In the genomic region with DNA sequence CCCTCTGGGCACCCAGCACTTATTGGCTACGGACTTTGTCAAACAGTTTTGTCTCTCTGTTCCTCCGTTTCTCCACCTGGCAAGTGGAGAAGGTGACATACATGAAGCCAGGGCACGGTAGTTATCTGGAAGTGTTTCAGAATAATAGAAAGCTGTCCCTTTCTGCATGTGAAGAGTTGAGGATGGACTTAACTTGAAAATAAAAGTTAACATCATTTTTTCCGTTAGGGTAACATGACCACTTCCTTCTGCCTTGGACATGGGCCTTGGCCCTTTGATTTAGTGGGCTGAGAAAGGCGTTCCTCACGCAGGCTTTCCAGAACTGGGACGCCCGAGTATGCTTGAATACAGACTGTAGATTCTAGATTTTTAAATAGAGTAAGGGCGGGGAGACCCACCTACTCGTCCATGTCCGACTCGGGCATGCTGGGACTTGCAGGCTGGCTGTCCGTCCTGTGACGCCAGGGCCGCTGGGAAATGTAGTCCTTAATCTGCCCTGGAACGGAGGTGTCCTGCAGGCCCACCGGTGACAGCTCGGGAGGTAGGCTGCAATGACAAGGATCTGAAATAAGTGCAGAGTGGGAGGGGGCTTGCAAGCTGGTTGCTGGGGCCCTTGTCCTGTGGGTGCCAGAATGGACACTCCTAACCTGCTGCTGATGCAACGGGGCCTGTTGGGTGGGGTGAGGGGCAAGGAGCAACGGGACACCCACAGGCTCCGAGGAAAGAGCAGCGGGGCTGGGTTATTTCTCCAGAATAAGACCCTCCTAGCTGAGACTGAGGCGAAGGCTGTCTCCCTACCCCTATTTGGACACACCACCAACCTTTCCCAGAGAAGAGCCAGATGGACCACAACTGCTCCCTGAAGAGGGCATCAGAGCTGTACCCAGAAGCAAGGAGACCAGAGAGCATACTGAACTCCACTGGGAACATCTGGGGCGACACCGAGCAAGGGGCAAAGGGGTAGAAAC, we compare ENCODE assay signal across 8 mouse cellular contexts. TPM values are rescaled to one million over a fixed set of nuclear protein-coding genes. Genes with fewer than 3 reads are reported as not detected.
A peak's percentile ranks its signal among the peaks of the same experiment; 100 is the strongest.
DNase-seq lines count a peak whose midpoint lies in the region; ATAC-seq and TF ChIP-seq lines count a peak whose summit lies in the region.

TSS of gene Inpp5b (plus strand) at position 475 of the 968 bp plus-strand sequence.

- peak within 1 kb of the TSS; percentile 71 for H3K4me2 ChIP-seq in embryonic facial prominence, embryonic 13.5 days
- peak within 1 kb of the TSS; percentile 58 for H3K4me2 ChIP-seq in midbrain, embryonic 12.5 days (replicated peaks)

- WGBS in embryonic facial prominence, embryonic 13.5 days: 15% methylated on average over 25 of the region's 25 CpGs
- WGBS in limb, embryonic 10.5 days: 20% methylated on average over 25 of the region's 25 CpGs
- 15% methylated on average over 25 of the region's 25 CpGs for WGBS in midbrain, embryonic 12.5 days
- 9% methylated on average over 25 of the region's 25 CpGs for WGBS in small intestine, adult 2 months

- ATAC-seq in embryonic facial prominence, embryonic 13.5 days (ENCODE audit: insufficient number of reproducible peaks, insufficient read depth, low FRiP score, low TSS enrichment, low read depth): peak; percentile 76
- ATAC-seq in midbrain, embryonic 12.5 days (ENCODE audit: low FRiP score, low read depth): peak; percentile 92

- TF ChIP-seq POLR2A in small intestine, adult 2 months (IDR thresholded peaks at IDR 0.05; ENCODE audit: low read depth, low read length): no peak

- H3K4me1 ChIP-seq in embryonic facial prominence, embryonic 13.5 days: peaks cover 10% of the 10 kb centered on the region
- peaks cover 13% of the 10 kb centered on the region for H3K4me1 ChIP-seq in limb, embryonic 10.5 days
- H3K4me1 ChIP-seq in midbrain, embryonic 12.5 days: peaks cover 8% of the 10 kb centered on the region
- peaks cover 11% of the 10 kb centered on the region; the same call in 1 of the 2 replicates for H3K4me1 ChIP-seq in small intestine, adult 2 months (ENCODE audit: control insufficient read depth, insufficient read depth, insufficient read length, low read length)

- peak within 1 kb of the TSS; percentile 62 for H3K4me3 ChIP-seq in embryonic facial prominence, embryonic 13.5 days
- H3K4me3 ChIP-seq in limb, embryonic 10.5 days: peak within 1 kb of the TSS; percentile 54
- peak within 1 kb of the TSS; percentile 52 for H3K4me3 ChIP-seq in midbrain, embryonic 12.5 days
- H3K4me3 ChIP-seq in small intestine, adult 2 months (ENCODE audit: low read depth, low read length): peak within 1 kb of the TSS; percentile 77

- TF ChIP-seq CTCF in small intestine, adult 2 months (IDR thresholded peaks at IDR 0.05; ENCODE audit: extremely low read depth, insufficient read length, insufficient replicate concordance, low read depth, low read length): no peak

- no peaks in the 10 kb centered on the region for H3K27me3 ChIP-seq in embryonic facial prominence, embryonic 13.5 days
- H3K27me3 ChIP-seq in limb, embryonic 10.5 days (ENCODE audit: low read depth, poor library complexity, severe bottlenecking): no peaks in the 10 kb centered on the region
- no peaks in the 10 kb centered on the region for H3K27me3 ChIP-seq in midbrain, embryonic 12.5 days
- H3K27me3 ChIP-seq in small intestine, adult 2 months (ENCODE audit: control insufficient read depth, insufficient read depth, low read length): no peaks in the 10 kb centered on the region

- peak within 1 kb of the TSS; percentile 11; the same call in 1 of the 2 replicates for H3K27ac ChIP-seq in embryonic facial prominence, embryonic 13.5 days
- H3K27ac ChIP-seq in limb, embryonic 10.5 days: peak within 1 kb of the TSS; percentile 69
- no peak within 1 kb of the TSS for H3K27ac ChIP-seq in midbrain, embryonic 12.5 days (replicated peaks)
- H3K27ac ChIP-seq in small intestine, adult 2 months (ENCODE audit: insufficient read depth, low read depth, low read length): peak within 1 kb of the TSS; percentile 50; the same call in 1 of the 2 replicates

- peak within 1 kb of the TSS; percentile 80 for H3K9ac ChIP-seq in embryonic facial prominence, embryonic 13.5 days
- H3K9ac ChIP-seq in midbrain, embryonic 12.5 days (replicated peaks): peak within 1 kb of the TSS; percentile 55

- 0 out of 2 replicates have a peak, but pooled peaks cover 12% of the 10 kb centered on the region for H3K36me3 ChIP-seq in embryonic facial prominence, embryonic 13.5 days
- no peaks in the 10 kb centered on the region for H3K36me3 ChIP-seq in limb, embryonic 10.5 days
- H3K36me3 ChIP-seq in midbrain, embryonic 12.5 days: peaks cover 8% of the 10 kb centered on the region; the same call in 1 of the 2 replicates
- H3K36me3 ChIP-seq in small intestine, adult 2 months (ENCODE audit: control insufficient read depth, insufficient read depth, low read length): no peaks in the 10 kb centered on the region

- no peaks in the 10 kb centered on the region for H3K9me3 ChIP-seq in embryonic facial prominence, embryonic 13.5 days
- H3K9me3 ChIP-seq in limb, embryonic 10.5 days (replicated peaks): no peaks in the 10 kb centered on the region
- no peaks in the 10 kb centered on the region for H3K9me3 ChIP-seq in midbrain, embryonic 12.5 days

- peak; percentile 82 for DNase-seq in 416B (ENCODE audit: low read depth)
- peak; percentile 86 to 87 for DNase-seq in adrenal gland, postnatal 36 days
- DNase-seq in heart, adult 18-20 months: peak; percentile 91
- DNase-seq in kidney, adult 18-20 months: peak; percentile 89
- peak; percentile 80 for DNase-seq in limb, embryonic 10.5 days (ENCODE audit: low spot score)

RNA-seq across cellular contexts. Expression of gene Inpp5b, which starts in this region (rescaled TPM):
- total RNA-seq in adrenal gland, postnatal 36 days (2021): 10 to 100 TPM; 15.9 to 21.0 TPM
- 25.2 and 26.4 TPM in 2 replicates for polyA plus RNA-seq in embryonic facial prominence, embryonic 13.5 days (2015; fragmentation: Nextera tagmentation; extraction: Ambion mirVana)
- total RNA-seq in heart, adult 18-20 months (2021): 1 to 10 TPM; 5.6 to 7.0 TPM
- polyA plus RNA-seq in limb, embryonic 10.5 days (2016; fragmentation: Nextera tagmentation; extraction: Ambion mirVana): 22.7 and 22.8 TPM in 2 replicates
- polyA plus RNA-seq in midbrain, embryonic 12.5 days (2016; fragmentation: Nextera tagmentation; extraction: Ambion mirVana): 25.2 and 28.8 TPM in 2 replicates
- polyA plus RNA-seq in small intestine, adult 2 months (2012; rRNA removed): 21.8 and 26.7 TPM in 2 replicates
